Mouse (Mus musculus) lung, adult 2 months (tissue): Measurements from ENCODE around the gene Calhm5.

ENCODE experiments used
- CTCF ChIP-seq: fragments of 200-500 bp; IDR thresholded peaks from 2 replicates; pipeline ENCODE4 v1.5.1; 2011; ENCODE audit warnings: mild to moderate bottlenecking, low read length, control low read depth; ENCODE audit not compliant: insufficient read depth
- POLR2A ChIP-seq: fragments of 200-500 bp; IDR thresholded peaks from 2 replicates; pipeline ENCODE4 v1.6.1; 2011; ENCODE audit warnings: low read depth, mild to moderate bottlenecking, control low read depth, low read length, borderline replicate concordance; ENCODE audit errors: extremely low read depth

DNA sequence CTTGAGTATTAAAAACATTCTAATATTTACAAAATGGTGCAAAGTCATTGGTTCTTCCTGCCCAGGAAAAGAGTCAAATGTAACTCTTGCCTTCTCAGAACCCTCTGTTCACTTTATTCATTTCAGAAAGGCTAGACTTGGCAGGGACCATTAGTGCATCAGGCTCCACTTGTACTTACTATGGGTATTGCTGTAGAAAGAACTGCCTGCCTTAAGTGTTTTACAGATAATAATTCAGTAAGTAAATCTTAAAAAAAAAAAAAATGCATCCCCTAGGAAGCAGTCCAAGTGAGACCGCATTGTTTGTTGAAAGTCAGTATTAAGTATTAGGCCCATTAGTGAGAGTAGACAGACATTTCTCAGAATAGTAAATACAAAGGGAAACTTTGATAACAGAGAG is 9.8 kb downstream of the Calhm5 start:
- TF ChIP-seq CTCF (no peak), POLR2A (no peak)
